Mouse (Mus musculus) embryo, embryonic 9.5 days (tissue): ENCODE results near the gene Grin2d.

Source experiments
- DNase-seq: peaks from one replicate; pipeline ENCODE4 v3.0.0-alpha.2; 2017; ENCODE audit errors: extremely low spot score

Gene Grin2d

DNA sequence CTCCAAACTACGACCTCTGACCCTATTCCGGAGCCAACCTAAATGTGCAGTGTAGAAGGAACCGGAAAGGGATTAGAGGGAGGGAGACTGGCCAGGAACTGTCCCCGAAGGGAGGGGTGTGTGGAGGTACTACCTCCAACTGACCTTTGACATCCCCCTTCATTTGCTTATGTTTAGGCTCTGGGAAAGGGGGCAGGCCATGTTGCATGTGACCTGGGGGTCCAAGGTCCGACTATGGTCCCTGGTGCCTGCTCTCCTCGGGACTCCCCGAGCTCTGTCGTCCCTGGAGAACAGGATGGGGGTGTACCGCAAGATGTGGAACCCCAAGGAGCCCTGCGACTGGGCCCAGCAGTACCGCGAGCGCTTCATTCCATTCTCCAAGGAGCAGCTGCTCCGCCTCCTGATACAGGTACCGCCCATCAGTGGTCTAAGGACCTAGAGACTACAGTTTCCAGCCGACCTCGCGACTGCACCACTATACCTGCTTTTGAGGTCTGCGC is 19.1 kb upstream of the Grin2d start:
- DNase-seq = no peak

DNA sequence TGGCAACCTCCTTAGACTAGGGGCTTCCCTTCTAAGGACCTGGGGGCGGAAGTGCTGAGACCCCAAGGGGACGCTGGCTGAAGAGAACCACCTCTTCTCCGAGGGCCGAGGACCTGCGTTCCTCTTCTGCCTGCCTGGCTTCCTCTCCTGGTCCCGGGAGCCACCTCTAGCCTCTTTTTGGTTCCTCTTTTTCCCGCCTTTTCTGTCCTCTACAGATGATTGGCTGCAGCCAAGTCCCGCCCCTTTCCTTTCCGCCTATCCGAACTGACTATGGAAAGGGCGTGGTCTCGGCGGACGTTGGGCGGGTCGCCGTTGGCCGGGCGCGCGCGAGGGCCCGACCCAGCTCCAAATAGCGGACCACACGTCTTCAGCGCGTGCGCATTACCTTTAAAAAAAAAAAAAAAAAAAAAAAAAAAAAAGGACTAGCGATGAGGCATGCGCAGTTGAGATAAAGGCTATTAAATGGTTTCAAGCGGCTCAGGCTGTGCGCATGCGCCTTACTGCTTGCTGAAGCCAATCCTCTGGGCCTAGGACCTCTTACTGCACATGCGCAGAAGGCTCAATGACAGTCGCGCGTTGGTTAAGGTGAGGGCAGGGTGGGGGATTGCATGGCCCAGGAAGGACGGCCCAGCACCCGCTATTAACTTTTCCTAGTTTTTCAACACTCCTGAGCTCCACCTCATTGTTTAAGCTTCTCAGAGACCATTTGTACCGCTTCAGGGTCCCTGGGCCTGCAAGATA is 18.5 kb upstream of the Grin2d start, which contains the start of the genes Syngr4 and Tmem143:
Gene Syngr4, minus strand, starts transcription at position 198 of the 741 bp plus-strand sequence.
Gene Tmem143, plus strand, starts transcription at position 425 of the 741 bp plus-strand sequence.
- peak; percentile 97 for DNase-seq

DNA sequence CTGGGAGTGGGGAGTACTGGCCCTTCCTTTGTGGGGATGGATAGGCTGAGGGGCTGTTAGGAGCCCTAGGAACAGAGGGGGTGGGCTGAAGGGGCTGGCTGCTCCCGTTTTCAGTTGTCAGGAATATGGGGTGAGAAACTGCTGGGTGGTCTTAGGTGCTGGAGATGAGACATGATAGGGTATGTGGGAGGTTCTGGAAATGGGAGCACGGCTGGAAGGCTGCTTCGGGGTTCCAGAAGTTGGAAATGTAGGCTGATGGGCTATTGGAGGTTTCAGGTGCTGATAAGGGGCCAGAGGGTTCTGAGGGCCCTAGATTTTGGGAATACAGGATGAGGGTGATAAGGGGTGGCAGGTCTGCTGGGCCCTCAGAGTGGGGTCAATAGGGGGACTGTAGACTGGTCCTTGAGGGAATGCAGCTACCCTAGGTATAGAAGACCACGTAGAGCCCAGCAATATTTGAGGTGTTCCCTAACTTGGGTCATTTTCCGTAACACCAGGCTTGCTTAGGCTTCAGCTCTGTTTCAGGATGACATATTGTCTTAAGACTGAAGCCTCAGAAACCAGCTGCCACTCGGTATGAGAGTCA is 17.8 kb upstream of the Grin2d start:
- no peak for DNase-seq

DNA sequence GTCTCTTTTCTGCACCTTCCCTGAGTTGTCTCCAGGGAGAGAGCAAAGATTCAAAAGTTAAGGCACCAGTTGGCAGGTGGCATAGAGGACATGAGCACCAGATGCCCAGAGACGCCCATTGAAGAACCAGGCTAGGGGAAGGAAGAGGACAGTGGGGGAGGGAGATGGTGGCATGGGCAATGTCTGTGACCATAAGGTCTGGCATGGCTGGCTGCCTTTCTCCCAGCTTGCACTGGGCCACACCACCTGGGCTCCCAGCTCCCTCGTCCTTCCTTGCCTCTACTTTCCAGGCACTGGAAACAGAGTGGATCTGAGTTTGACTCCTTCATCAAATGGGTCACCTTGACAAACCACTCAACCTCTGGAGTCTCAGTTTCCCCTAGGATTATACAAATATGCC is 14.5 kb upstream of the Grin2d start:
- DNase-seq = no peak

DNA sequence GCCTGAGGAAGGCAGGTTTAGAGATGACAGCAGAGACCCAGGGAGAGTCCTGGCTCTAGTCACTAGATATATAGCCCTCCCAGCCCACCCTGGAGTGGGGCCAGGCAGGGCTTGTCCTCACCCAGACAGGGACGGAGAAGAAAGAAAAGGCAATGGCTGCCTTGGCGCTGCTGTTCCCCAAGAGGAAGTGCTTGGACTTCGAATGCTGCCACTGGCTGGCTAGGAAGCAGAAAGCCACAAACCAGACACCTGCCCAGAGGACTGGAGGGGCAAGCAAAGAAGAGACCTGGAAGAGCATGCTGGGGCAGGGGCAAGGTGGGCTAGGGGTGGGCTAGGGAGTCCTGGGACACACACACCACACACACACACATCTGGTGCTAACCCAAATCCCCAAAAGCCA is 9.1 kb upstream of the Grin2d start:
- no peak for DNase-seq

DNA sequence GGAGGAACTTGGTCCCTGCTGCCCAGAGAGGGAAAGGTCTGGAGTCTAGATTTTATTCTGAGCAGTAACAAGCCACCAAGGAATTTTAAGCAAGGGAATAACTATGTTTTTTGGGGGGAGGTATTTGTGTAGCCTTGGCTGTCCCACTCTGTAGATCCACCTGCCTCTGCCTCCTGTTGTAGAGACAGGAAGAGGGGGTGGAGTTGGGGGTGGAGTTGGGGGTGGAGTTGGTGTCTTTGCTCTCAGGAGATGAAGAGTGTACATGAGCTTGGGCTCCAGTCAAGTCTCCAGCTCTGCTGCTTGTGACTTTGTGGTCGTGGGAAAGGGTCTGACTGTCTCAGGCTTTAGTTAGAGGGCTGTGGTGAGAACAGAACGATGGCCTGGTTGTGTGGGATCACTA is 2.8 kb upstream of the Grin2d start:
- no peak for DNase-seq

DNA sequence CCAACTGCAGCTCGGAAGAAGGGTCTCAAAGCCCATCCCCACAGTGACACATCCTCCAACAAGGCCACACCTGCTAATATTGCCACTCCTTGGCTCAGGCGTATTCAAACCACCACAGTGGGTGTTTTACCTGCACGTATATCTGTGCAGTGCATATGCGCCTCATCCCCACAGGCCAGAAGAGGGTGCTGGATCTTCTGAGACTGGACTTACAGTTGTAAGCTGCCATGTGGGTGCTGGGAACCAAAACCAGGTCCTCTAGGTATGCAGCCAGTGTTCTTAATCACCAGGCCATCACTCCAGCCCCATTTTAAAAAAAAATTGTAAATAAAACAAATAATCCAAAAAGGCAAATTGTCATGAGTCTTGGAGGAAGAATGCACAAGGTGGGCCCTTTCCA is 2.4 kb upstream of the Grin2d start:
- no peak for DNase-seq

DNA sequence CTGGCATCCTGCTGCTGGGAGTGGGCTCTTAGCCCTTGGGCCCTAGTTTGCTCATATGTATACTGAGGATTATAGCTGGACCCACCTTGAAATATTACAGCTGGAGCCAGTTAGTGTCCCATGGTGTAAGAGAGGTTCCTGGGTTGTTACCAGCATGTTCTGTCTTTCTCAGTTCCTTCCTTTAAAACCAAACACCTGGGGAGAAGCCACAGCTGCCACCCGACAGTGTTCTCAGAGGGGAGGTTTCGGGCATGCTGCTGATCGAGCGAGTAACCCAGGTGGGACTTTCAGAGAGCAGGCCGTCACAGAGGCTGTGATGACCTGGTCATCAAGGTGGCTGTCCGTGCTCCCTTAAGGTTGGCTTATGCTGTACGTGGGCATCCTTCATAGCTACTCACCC is 1.3 kb downstream of the Grin2d start:
- no peak for DNase-seq

DNA sequence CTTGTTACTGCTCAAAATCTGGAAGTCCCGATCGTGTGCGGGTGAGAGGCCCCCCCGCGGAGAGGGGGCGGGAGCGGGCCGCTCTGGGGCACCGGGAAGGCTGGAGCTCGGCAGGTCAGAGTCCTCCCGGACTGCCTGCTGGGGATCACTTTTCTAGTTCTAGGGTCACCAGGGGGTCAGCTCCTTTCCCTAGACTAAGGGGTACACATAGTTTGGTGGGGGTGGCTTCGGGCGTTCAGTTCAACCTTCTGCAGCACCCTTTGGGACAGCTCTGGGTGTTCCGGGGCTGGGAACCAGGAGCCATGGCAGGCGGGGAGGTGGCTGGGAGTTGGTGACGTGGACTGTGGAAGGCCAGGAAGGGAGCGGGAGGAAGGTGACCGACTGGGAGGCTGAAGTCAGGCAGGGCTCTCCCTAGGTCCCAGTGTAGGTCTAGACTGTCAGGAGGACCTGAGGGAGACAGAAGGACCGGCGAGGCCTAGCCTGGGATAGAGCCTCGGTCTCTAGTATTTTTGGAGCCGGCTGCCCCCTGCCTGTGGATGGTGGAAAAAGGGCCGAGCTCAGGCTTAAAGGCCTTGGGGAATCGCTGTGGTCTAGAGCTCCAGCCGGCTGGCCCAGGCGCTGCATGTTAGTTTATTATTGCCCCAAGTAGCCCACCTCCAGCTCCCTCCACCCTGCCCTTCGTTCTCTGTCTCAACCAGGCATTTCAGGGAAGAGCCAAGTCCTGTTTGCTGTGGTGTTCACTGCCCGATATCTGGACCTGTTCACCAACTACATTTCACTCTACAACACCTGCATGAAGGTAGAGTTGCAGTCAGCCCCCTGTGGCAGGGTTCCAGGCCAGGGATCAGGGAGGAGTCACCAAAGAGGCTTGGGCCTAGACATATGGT is 4.9 kb downstream of the Grin2d start:
- peak; percentile 52 for DNase-seq

DNA sequence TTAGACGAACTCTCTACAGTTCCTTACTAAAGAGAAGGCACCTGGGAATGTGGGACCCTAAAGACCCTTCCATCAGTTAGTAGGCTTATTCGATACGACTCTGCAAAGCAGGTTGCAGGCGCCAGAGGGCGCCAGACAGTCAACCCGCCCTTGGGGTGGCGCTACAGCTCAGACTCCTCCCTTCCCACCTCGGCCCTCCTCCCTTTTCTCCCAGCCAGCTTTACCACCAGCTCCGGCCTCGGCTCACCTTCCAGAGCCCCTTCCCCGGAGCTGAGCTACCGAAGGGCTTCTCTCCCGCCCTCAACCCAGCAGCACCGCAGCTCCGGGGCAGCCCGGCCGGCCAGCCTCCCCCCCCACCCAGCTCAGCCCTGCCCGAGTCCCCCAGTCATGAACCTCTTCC is 5.6 kb downstream of the Grin2d start, which contains the start of gene Kdelr1:
Gene Kdelr1, plus strand, starts transcription at position 149 of the 400 bp plus-strand sequence.
- peak; percentile 91 for DNase-seq

DNA sequence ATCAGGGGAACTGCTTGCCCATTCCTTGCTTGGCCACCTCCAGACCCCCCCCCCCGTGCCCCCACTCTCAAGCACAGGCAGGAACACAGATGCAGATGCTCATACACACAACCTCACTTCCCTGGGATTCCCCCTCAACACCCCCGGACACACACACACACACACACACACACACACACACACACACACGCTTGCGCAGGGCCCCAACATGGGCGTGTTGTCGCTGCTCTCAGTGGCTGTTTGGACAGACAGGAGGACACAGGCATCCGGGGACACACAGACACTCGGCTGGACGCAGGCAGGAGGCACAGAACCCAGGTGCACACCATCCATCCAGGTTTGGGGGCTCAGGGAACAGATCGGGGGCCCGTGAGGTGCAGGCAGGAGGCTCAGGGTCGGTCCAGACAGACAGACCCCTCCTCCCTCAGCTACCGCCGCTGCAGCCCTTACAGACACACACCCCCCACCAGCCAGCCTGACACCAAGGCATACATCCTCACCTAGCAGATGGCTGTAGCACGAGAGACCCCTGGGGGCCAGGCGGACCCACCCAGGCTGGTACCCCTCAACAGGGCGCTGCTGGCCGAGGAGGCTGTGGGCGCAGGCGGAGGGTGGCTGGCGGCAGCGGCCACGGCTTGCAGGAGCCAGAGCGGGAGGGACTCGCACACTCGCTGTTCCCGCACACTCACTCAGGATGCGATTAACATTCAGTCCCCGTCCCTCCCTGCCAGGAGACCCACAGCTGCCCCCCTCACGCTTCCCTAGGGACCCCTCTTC is 7.7 kb downstream of the Grin2d start:
- no peak for DNase-seq

DNA sequence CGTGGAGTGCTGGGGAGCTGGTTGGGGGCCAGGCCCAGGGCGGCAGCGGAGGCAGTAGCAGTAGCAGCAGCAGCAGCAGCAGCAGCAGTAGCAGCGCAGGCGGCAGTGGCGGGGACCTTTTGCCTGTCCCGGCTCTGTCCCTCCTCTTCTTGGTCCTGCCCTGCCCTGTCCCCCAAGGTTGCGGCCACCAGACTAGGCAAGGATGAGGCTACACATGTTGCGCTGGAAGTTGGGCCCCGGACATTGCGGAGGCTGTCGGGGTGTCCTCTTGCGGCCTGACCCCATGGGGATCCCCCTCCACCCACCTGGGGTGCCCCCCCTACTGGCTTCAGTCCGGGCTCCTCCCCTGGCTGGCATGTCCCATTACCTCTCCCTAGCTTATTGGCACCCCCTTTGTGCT is 8.4 kb downstream of the Grin2d start:
- no peak for DNase-seq

DNA sequence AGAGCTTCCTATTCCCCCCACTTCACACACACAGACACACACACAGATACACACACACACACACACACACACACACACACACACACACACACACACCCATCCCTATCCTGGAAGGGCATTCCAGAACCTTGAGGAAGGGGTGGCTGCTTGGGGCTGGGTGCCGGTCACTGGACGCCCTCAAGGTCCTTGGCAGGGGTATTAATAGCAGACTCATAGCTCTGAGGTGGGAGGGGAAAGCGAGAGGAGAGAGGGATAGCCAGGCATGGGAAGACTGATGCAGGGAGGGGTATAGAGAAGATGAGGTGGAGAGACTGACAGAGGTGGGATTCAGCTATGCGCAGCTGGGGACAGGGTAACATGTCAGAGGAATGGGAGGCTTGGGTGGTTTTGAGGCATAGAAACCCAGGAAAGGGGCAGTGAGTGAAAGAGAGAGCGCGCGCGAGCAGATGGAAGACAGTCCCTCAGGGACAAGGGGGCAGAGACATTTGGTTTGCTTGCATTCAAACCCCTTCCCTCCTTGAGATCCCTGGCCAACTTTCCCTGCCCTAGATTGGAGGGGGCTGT is 9.0 kb downstream of the Grin2d start:
- no peak for DNase-seq

DNA sequence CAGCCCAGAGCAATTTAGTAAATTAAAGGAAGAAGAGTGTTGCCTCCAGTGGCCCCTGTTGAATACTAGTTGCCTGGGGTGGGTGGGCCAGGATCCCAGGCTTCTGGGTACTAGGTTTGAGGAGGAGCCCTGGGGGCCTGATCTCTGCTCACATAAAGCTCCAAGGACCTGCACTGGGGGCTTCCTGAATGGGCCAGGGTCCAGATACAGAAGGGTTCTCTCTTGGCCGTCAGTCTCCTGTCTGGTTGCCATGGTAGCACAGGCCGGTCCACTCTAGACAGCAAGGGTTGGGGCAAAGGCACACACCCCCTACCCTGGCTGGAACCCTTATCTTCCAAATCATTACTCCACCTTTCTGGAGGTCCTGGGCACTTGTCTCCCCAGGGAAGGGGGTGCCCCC is 10.3 kb downstream of the Grin2d start:
- no peak for DNase-seq

DNA sequence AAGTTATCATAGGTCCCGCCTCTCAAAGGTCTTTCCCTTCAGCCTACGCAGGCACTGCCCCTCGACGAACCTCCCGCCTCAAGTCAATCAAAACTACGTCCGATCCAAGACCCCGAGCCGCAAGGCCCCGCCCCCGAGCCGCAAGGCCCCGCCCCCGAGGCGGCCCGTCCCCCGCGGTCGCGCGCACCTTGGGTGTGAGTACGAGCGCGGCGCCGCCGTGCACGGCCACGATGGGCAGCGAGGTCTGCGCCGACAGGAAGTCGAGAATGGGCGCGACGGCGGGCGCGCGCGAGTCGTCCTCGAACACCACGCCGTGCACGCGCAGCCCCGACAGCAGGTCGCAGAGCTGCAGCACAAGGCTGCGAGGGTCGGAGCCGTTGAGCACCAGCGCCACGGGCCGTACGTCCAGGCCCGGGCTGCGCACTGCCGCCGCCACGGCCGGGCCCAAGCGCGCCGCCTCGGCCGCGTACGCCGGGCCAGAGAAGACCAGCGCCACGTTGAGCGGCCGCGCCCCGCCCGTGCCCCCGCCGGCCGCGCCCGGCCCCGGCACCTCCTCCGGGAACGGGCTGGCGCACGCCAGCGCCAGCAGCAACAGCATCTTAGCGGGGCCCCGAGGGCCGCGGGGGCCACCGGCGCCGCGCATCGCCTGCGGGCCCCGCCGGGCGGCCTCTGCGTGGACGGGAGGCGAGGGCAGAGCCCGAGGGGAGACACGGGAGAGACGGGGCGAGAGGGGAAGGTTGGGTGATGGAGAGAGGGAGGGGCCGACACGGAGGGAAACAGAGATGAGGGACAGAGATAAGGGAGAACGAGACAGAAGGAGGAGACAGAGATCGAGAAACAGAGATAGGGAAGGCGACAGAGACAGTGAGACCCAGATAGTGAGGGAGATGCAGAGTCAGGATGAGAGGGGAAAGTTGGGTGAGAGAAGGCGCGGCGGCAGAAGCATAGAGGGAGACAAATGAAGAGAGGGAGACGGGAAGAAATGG is 12.0 kb downstream of the Grin2d start:
- peak; percentile 93 for DNase-seq

DNA sequence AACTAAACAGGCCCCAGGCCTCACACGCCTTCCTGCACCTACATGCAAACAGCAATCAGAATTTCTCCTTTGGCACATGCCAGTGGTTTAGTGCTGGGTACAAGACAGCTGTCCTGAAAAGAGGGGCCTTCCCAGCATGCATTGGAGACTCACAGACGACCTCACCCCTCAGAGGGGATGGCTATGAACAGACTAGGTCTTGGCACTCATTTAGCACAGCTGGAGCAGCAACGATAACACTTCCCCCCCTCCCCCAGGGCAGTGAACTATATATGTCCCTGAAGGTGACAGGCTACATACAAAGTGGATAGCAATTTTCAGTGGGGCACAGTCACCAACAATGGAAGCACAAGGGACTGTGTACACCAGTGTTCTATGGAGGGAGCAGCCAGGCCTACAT is 13.7 kb downstream of the Grin2d start:
- no peak for DNase-seq

DNA sequence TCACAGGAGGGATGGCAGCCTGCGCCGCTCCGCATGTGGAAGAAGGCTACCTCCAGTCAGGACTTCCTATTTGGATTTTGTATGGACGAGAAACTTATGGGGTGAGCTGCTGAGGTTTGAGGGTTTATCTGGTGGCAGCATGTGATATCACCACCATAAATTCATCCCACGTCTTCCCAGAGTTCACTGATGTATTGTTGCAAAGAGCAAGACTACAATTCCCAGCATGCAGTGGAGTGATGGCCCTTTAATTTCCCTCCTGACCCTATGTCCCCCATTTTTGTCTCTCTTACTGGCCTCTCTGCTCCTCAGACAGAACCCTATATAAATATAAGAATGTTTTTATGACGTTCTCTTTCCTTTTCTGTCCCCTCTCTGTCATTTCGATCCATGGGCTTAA is 15.4 kb downstream of the Grin2d start:
- no peak for DNase-seq

DNA sequence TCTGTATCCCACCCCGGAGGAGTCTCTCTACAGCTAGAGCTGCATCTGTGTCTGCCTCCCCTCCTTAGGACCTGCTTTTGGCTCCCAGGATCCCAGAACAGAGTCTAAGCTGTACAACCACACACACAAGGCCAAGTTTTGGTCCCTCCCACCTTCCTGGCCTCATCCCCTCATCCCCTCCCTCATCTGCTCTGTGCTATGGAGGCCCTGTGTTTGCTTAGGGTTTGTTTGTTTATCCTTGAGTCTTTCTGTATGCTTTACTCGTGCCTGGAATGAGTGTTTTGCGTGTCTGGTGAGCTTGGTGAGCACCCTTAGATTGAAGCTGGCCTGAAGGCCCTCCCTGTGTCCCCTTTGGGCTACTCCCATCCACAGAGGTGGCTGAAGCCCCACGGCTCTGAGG is 19.2 kb downstream of the Grin2d start:
- no peak for DNase-seq

DNA sequence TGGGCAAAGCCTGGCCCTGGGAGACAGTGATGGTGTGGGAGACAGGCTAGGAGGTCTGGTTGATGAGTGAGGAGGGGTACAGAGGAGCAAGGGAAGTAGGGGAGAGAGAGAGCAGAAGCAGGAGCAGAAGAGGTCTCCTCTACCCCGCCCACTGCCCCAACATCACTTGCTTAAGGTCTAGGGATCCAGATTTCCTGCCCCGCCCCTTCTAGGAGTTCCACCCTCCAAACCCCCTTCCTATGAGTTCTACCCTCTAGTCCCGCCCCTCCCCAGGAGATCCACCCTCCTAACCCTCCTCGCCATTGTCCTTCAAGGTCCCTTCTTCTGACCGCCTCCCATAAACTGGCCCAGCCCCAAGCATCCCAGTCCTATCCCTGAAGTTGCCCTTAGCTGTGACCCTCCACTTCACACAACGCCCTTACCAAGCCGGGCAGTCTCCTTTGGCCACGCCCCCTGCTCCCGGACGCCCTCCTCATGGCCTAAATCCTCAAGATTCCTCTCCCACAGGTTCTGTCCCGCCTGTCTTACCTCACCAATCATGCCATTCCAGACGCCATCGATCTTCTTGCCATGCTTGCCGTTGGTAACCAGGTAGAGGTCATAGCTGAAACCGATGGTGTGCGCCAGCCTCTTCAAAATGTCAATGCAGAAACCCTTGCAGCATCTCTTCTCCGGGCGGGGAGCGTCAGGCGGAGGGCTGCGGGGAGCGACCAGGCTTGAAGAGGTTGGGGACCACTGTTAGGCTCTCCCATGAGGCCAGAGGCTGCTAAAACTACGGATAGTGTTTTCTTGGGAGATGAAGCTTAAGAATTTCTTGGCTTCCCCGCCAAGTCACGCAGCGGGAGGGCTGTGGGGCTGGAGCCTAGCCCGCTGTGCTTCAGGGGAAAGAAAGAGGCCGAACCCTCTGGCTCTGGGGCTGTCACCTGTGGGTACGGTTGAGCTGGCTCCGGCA is 21.0 kb downstream of the Grin2d start:
- DNase-seq = no peak
